In genomic region chr5:14660637-14661036, GRCm38 (mm10) we compare ENCODE assay signal across 29 mouse cellular contexts.
DNase-seq lines count a peak whose midpoint lies in the region; ATAC-seq and TF ChIP-seq lines count a peak whose summit lies in the region.
"Had no signal": no experiment of that assay in that cellular context is flagged by ENCODE, and none has a peak within 500 bp of the region (broad histone marks: within the 10 kb centered on the region; RNA-seq: fewer than 3 reads in every experiment).

No protein-coding gene starts in this region.

- TF ChIP-seq POLR2A in brain, embryonic 14.5 days (IDR thresholded peaks at IDR 0.05; ENCODE audit: borderline replicate concordance, extremely low read depth, insufficient read depth, insufficient read length, poor library complexity, severe bottlenecking), result no peak

- H3K36me3 ChIP-seq in forebrain, embryonic 14.5 days (ENCODE audit: control insufficient read depth, insufficient read depth, low read length), result no peaks in the 10 kb centered on the region
- H3K36me3 ChIP-seq in forebrain, embryonic 10.5 days (replicated peaks), result no peaks in the 10 kb centered on the region
- H3K36me3 ChIP-seq in midbrain, embryonic 14.5 days (ENCODE audit: control insufficient read depth, insufficient read depth, low read length), result no peaks in the 10 kb centered on the region
- H3K36me3 ChIP-seq in midbrain, embryonic 11.5 days (ENCODE audit: control insufficient read depth, insufficient read depth, low read length), result no peaks in the 10 kb centered on the region
- H3K36me3 ChIP-seq in forebrain, postnatal 0 days (ENCODE audit: insufficient read depth), result no peaks in the 10 kb centered on the region
- H3K36me3 ChIP-seq: embryonic facial prominence, embryonic 10.5 days; embryonic facial prominence, embryonic 13.5 days; G1E; hindbrain, embryonic 12.5 days; hindbrain, embryonic 15.5 days had no signal

- H3K4me3 ChIP-seq in forebrain, embryonic 14.5 days (ENCODE audit: low read depth, low read length), result no peak overlapping the region
- H3K4me3 ChIP-seq in forebrain, embryonic 10.5 days, result no peak overlapping the region
- H3K4me3 ChIP-seq in midbrain, embryonic 14.5 days (replicated peaks; ENCODE audit: low read depth, low read length), result no peak overlapping the region
- no peak overlapping the region for H3K4me3 ChIP-seq in midbrain, embryonic 11.5 days (ENCODE audit: low read depth, low read length)
- H3K4me3 ChIP-seq in forebrain, postnatal 0 days (ENCODE audit: low read depth, low read length), result no peak overlapping the region
- H3K4me3 ChIP-seq: embryonic facial prominence, embryonic 10.5 days; embryonic facial prominence, embryonic 13.5 days; erythroblast, embryonic 14.5 days; gastrocnemius, adult 2 months; hindbrain, embryonic 12.5 days; hindbrain, embryonic 15.5 days had no signal

- no peak overlapping the region for H3K9ac ChIP-seq in forebrain, embryonic 14.5 days (ENCODE audit: low read length)
- H3K9ac ChIP-seq in midbrain, embryonic 14.5 days (replicated peaks; ENCODE audit: low read length), result no peak overlapping the region
- H3K9ac ChIP-seq in midbrain, embryonic 11.5 days (ENCODE audit: low read length), result no peak overlapping the region
- no peak overlapping the region for H3K9ac ChIP-seq in forebrain, postnatal 0 days
- H3K9ac ChIP-seq: embryonic facial prominence, embryonic 13.5 days; hindbrain, embryonic 12.5 days; hindbrain, embryonic 15.5 days had no signal

- WGBS in forebrain, embryonic 14.5 days, result 53% methylated on average over 1 of the region's 1 CpGs
- 82% methylated on average over 1 of the region's 1 CpGs for whole genome bisulfite sequencing in forebrain, embryonic 10.5 days
- WGBS in midbrain, embryonic 14.5 days, result 65% methylated on average over 1 of the region's 1 CpGs
- WGBS in midbrain, embryonic 11.5 days, result 75% methylated on average over 1 of the region's 1 CpGs
- 54% methylated on average over 1 of the region's 1 CpGs for WGBS in forebrain, postnatal 0 days

- H3K9me3 ChIP-seq in forebrain, embryonic 14.5 days (replicated peaks; ENCODE audit: control insufficient read depth, low read length), result no peaks in the 10 kb centered on the region
- no peaks in the 10 kb centered on the region for H3K9me3 ChIP-seq in forebrain, embryonic 10.5 days
- no peaks in the 10 kb centered on the region for H3K9me3 ChIP-seq in midbrain, embryonic 14.5 days (ENCODE audit: control insufficient read depth, low read length)
- H3K9me3 ChIP-seq in midbrain, embryonic 11.5 days (ENCODE audit: control insufficient read depth, low read length), result no peaks in the 10 kb centered on the region
- H3K9me3 ChIP-seq in forebrain, postnatal 0 days (ENCODE audit: low read length), result no peaks in the 10 kb centered on the region
- H3K9me3 ChIP-seq: embryonic facial prominence, embryonic 10.5 days; embryonic facial prominence, embryonic 13.5 days; G1E; hindbrain, embryonic 12.5 days; hindbrain, embryonic 15.5 days had no signal

- peak; percentile 62; the same call in 1 of the 2 replicates for ATAC-seq in forebrain, embryonic 14.5 days
- no peak for ATAC-seq in midbrain, embryonic 14.5 days (ENCODE audit: low FRiP score, low TSS enrichment)
- ATAC-seq in midbrain, embryonic 11.5 days (ENCODE audit: low FRiP score), result no peak
- ATAC-seq in forebrain, postnatal 0 days, result peak; percentile 42; the same call in 1 of the 2 replicates
- ATAC-seq: inflammation-experienced regulatory T-cells, adult 6 months; intestine, embryonic 16.5 days; Patski had no signal

- peak; percentile 44 for DNase-seq in forebrain, embryonic 14.5 days (ENCODE audit: low spot score)
- no peak for DNase-seq in forebrain, embryonic 10.5 days (ENCODE audit: extremely low spot score, low spot score)
- DNase-seq in midbrain, embryonic 14.5 days, result peak; percentile 4
- no peak for DNase-seq in midbrain, embryonic 11.5 days (ENCODE audit: low spot score, missing footprints)
- peak; percentile 42 for DNase-seq in brain, embryonic 14.5 days (ENCODE audit: low read depth)
- DNase-seq in forebrain, postnatal 0 days, result no peak
- no peak for DNase-seq in T-cell, adult 2 months (ENCODE audit: low spot score)
- DNase-seq: adrenal gland, adult 2 months; adrenal gland, postnatal 14 days; B cell, adult 2 months; cerebellum, adult 11-12 months; cerebellum, adult 8-10 months; cerebellum, postnatal 10 days; cerebellum, postnatal 36 days; embryo, embryonic 11 days; gastrocnemius, adult 2 months; gastrocnemius, postnatal 14 days; heart, adult 11 months had no signal

- no peaks in the 10 kb centered on the region for H3K4me1 ChIP-seq in forebrain, embryonic 14.5 days (ENCODE audit: control insufficient read depth, insufficient read depth, low read length)
- no peaks in the 10 kb centered on the region for H3K4me1 ChIP-seq in forebrain, embryonic 10.5 days
- H3K4me1 ChIP-seq in midbrain, embryonic 14.5 days (ENCODE audit: control insufficient read depth, insufficient read depth, low read length), result no peaks in the 10 kb centered on the region
- H3K4me1 ChIP-seq in midbrain, embryonic 11.5 days (ENCODE audit: control insufficient read depth, insufficient read depth, low read length), result no peaks in the 10 kb centered on the region
- H3K4me1 ChIP-seq in forebrain, postnatal 0 days (ENCODE audit: insufficient read depth), result no peaks in the 10 kb centered on the region
- H3K4me1 ChIP-seq: embryonic facial prominence, embryonic 10.5 days; embryonic facial prominence, embryonic 13.5 days; hindbrain, embryonic 12.5 days; hindbrain, embryonic 15.5 days had no signal

- H3K4me2 ChIP-seq in forebrain, embryonic 14.5 days (ENCODE audit: low read length), result no peak overlapping the region
- H3K4me2 ChIP-seq in midbrain, embryonic 14.5 days (ENCODE audit: low read length), result no peak overlapping the region
- no peak overlapping the region for H3K4me2 ChIP-seq in midbrain, embryonic 11.5 days
- H3K4me2 ChIP-seq in forebrain, postnatal 0 days (ENCODE audit: low read depth), result no peak overlapping the region
- H3K4me2 ChIP-seq: embryonic facial prominence, embryonic 13.5 days; heart, embryonic 11.5 days; hindbrain, embryonic 12.5 days; hindbrain, embryonic 15.5 days had no signal

- no peak for TF ChIP-seq CTCF in brain, embryonic 14.5 days (IDR thresholded peaks at IDR 0.05; ENCODE audit: borderline replicate concordance, extremely low read depth, insufficient read depth, insufficient read length)
- TF ChIP-seq CTCF in forebrain, postnatal 0 days (IDR thresholded peaks at IDR 0.05; ENCODE audit: low read depth), result no peak

- H3K27ac ChIP-seq in forebrain, embryonic 14.5 days (ENCODE audit: low read depth, low read length), result no peak overlapping the region
- no peak overlapping the region for H3K27ac ChIP-seq in forebrain, embryonic 10.5 days
- H3K27ac ChIP-seq in midbrain, embryonic 14.5 days (replicated peaks; ENCODE audit: low read depth, low read length), result no peak overlapping the region
- H3K27ac ChIP-seq in midbrain, embryonic 11.5 days (ENCODE audit: low read depth, low read length), result no peak overlapping the region
- H3K27ac ChIP-seq in forebrain, postnatal 0 days (ENCODE audit: low read depth, low read length), result no peak overlapping the region
- H3K27ac ChIP-seq: embryonic facial prominence, embryonic 10.5 days; embryonic facial prominence, embryonic 13.5 days; gastrocnemius, adult 2 months; hindbrain, embryonic 12.5 days; hindbrain, embryonic 15.5 days had no signal

- no peaks in the 10 kb centered on the region for H3K27me3 ChIP-seq in forebrain, embryonic 14.5 days (replicated peaks; ENCODE audit: control insufficient read depth, insufficient read depth, low read length)
- no peaks in the 10 kb centered on the region for H3K27me3 ChIP-seq in forebrain, embryonic 10.5 days (ENCODE audit: poor library complexity, severe bottlenecking)
- H3K27me3 ChIP-seq in midbrain, embryonic 14.5 days (ENCODE audit: control insufficient read depth, insufficient read depth, low read length), result no peaks in the 10 kb centered on the region
- H3K27me3 ChIP-seq in midbrain, embryonic 11.5 days (ENCODE audit: control insufficient read depth, insufficient read depth, low read length), result no peaks in the 10 kb centered on the region
- no peaks in the 10 kb centered on the region for H3K27me3 ChIP-seq in forebrain, postnatal 0 days (ENCODE audit: insufficient read depth, low read length)
- H3K27me3 ChIP-seq: CH12.LX; embryonic facial prominence, embryonic 13.5 days; hindbrain, embryonic 12.5 days; hindbrain, embryonic 15.5 days; Patski had no signal

Comparison
In these comparisons a context has a peak if more than half of its experiments do, and no peak if none do; other contexts are left out.
1. DNase-seq: peak in forebrain, embryonic 14.5 days (single experiment), midbrain, embryonic 14.5 days (single experiment) and brain, embryonic 14.5 days (single experiment); none in forebrain, embryonic 10.5 days (single experiment), midbrain, embryonic 11.5 days (single experiment), forebrain, postnatal 0 days (single experiment) and T-cell, adult 2 months (single experiment).
2. ATAC-seq: peak in forebrain, embryonic 14.5 days (single experiment) and forebrain, postnatal 0 days (single experiment); none in midbrain, embryonic 14.5 days (single experiment) and midbrain, embryonic 11.5 days (single experiment).